Mouse (Mus musculus) forebrain, embryonic 10.5 days (tissue): ENCODE data around the gene Per1. TPM values are rescaled to one million over a fixed set of nuclear protein-coding genes. Genes with fewer than 3 reads are reported as not detected.

Experiments used
- polyA plus RNA-seq: library from polyadenylated mRNA; unstranded; fragments of >200 nt; fragmentation: Nextera tagmentation; extraction: Ambion mirVana; gene quantifications from 2 replicates; pipeline ENCODE4 v1.2.1, GENCODE M21; 2016

The Per1 gene
- polyA plus RNA-seq, 1 experiment from 2014 or later = 7.3 TPM

Other genes with a start within 250 kb of the Per1 start
- gene Ndel1, start 223.4 kb upstream of the Per1 start, polyA plus RNA-seq = 49.4 and 51.3 TPM in 2 replicates
- 0.05 and 0.11 TPM in 2 replicates for gene Rnf222, start 206.7 kb upstream of the Per1 start, polyA plus RNA-seq
- gene Rpl26, start 193.6 kb upstream of the Per1 start, polyA plus RNA-seq = 1,077 and 1,081 TPM in 2 replicates
- not detected in 2 replicates for gene Odf4, start 168.1 kb upstream of the Per1 start, polyA plus RNA-seq
- 6.7 and 6.8 TPM in 2 replicates for gene Arhgef15, start 137.7 kb upstream of the Per1 start, polyA plus RNA-seq
- 1.9 and 2.1 TPM in 2 replicates for gene Slc25a35, start 127.1 kb upstream of the Per1 start, polyA plus RNA-seq
- gene Rangrf, start 120.0 kb upstream of the Per1 start, polyA plus RNA-seq = 90.7 and 97.5 TPM in 2 replicates
- 70.5 and 72.8 TPM in 2 replicates for gene Pfas, start 86.8 kb upstream of the Per1 start, polyA plus RNA-seq
- 79.6 and 86.1 TPM in 2 replicates for gene Ctc1, start 79.3 kb upstream of the Per1 start, polyA plus RNA-seq
- 227 and 236 TPM in 2 replicates for gene Aurkb, start 49.6 kb upstream of the Per1 start, polyA plus RNA-seq
- gene Borcs6, start 35.5 kb upstream of the Per1 start, polyA plus RNA-seq = 3.8 and 4.1 TPM in 2 replicates
- 60.8 and 61.0 TPM in 2 replicates for gene Tmem107, start 24.4 kb upstream of the Per1 start, polyA plus RNA-seq
- gene Vamp2, start 6.7 kb upstream of the Per1 start, polyA plus RNA-seq = 51.3 and 57.6 TPM in 2 replicates
- 0.16 and 0.17 TPM in 2 replicates for gene Hes7, start 25.2 kb downstream of the Per1 start, polyA plus RNA-seq
- 0.11 and 0.16 TPM in 2 replicates for gene 9130213A22Rik, start 27.4 kb downstream of the Per1 start, polyA plus RNA-seq
- gene Aloxe3, start 30.7 kb downstream of the Per1 start, polyA plus RNA-seq = 0.26 and 0.28 TPM in 2 replicates
- gene Alox12b, start 61.8 kb downstream of the Per1 start, polyA plus RNA-seq = 0.05 TPM in 1 of 2 replicates, not detected in the other
- gene Alox8, start 102.6 kb downstream of the Per1 start, polyA plus RNA-seq = 0.10 TPM in 1 of 2 replicates, not detected in the other
- 0.04 and 0.06 TPM in 2 replicates for gene Gucy2e, start 141.8 kb downstream of the Per1 start, polyA plus RNA-seq
- 37.7 and 44.2 TPM in 2 replicates for gene Cntrob, start 228.6 kb downstream of the Per1 start, polyA plus RNA-seq
- 170 and 179 TPM in 2 replicates for gene Trappc1, start 228.8 kb downstream of the Per1 start, polyA plus RNA-seq
- gene Kcnab3, start 231.0 kb downstream of the Per1 start, polyA plus RNA-seq = 1.1 and 1.2 TPM in 2 replicates
- gene Rnf227, start 245.2 kb downstream of the Per1 start, polyA plus RNA-seq = 17.0 and 19.7 TPM in 2 replicates